Mouse (Mus musculus) bone marrow, adult 2 months (tissue): ENCODE measurements around the gene Ppp1r14c.

Experiments
- CTCF ChIP-seq: fragments of 200-500 bp; IDR thresholded peaks from 2 replicates; pipeline ENCODE4 v1.5.1; 2011; ENCODE audit warnings: low read length, control low read depth; ENCODE audit not compliant: control insufficient read depth, insufficient read depth
- POLR2A ChIP-seq: fragments of 200-500 bp; IDR thresholded peaks from 2 replicates; pipeline ENCODE4 v1.6.1; 2011; ENCODE audit warnings: low read depth, mild to moderate bottlenecking, control low read depth, low read length, borderline replicate concordance; ENCODE audit not compliant: control insufficient read depth

DNA sequence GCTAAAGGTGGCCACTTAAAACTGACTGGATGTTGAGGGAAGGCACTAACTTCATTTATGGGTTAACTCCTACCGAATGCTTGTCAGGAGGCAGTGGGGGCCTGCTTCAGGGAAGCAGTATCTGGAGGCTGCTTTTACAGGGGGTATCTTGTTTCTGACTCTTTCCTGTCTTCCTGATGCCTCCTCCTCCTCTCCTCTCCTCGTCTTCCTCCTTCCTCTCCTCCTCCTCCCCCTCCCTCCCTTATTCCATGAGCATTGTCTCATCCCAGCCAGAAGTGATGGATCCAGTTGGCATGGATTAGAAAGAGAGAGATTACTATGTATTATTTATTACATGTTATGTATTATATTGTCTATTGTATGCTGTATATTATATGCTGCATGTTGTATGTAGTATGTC, 142.9 kb downstream of the Ppp1r14c start:
- TF ChIP-seq CTCF (no peak), POLR2A (no peak)
